8 mouse cellular contexts compared by ENCODE assay signal in genomic region chr12:4475251-4475993, GRCm38 (mm10). TPM values are rescaled to one million over a fixed set of nuclear protein-coding genes. Genes with fewer than 3 reads are reported as not detected.
A peak's percentile ranks its signal among the peaks of the same experiment; 100 is the strongest.
DNase-seq lines count a peak whose midpoint lies in the region; ATAC-seq and TF ChIP-seq lines count a peak whose summit lies in the region.

No protein-coding gene starts in this region.

- peak overlapping the region; percentile 83 for H3K4me3 ChIP-seq in heart, embryonic 12.5 days
- peak overlapping the region; percentile 97; the same call in 1 of the 2 replicates for H3K4me3 ChIP-seq in G1E (ENCODE audit: low read depth, low read length)
- peak overlapping the region; percentile 91 for H3K4me3 ChIP-seq in forebrain, embryonic 16.5 days (replicated peaks; ENCODE audit: low read length)
- peak overlapping the region; percentile 70 for H3K4me3 ChIP-seq in liver, postnatal 0 days (ENCODE audit: low read depth, low read length)

- peak overlapping the region; percentile 73 for H3K4me2 ChIP-seq in heart, embryonic 12.5 days
- H3K4me2 ChIP-seq in forebrain, embryonic 16.5 days (ENCODE audit: low read length) = peak overlapping the region; percentile 95
- peak overlapping the region; percentile 92 for H3K4me2 ChIP-seq in liver, postnatal 0 days (ENCODE audit: low read depth, low read length)

- peaks cover 22% of the 10 kb centered on the region for H3K4me1 ChIP-seq in heart, embryonic 12.5 days (replicated peaks)
- H3K4me1 ChIP-seq in G1E (ENCODE audit: insufficient read depth, low read depth, low read length) = peaks cover 30% of the 10 kb centered on the region
- H3K4me1 ChIP-seq in forebrain, embryonic 16.5 days (replicated peaks; ENCODE audit: control insufficient read depth, insufficient read depth, low read length) = peaks cover 30% of the 10 kb centered on the region
- peaks cover 14% of the 10 kb centered on the region for H3K4me1 ChIP-seq in liver, postnatal 0 days (ENCODE audit: insufficient read depth)

- H3K9ac ChIP-seq in heart, embryonic 12.5 days = peak overlapping the region; percentile 89
- H3K9ac ChIP-seq in forebrain, embryonic 16.5 days (replicated peaks; ENCODE audit: low read depth, low read length) = peak overlapping the region; percentile 98
- H3K9ac ChIP-seq in liver, postnatal 0 days (replicated peaks) = peak overlapping the region; percentile 97; the same call in 1 of the 2 replicates

- no peaks in the 10 kb centered on the region for H3K9me3 ChIP-seq in heart, embryonic 12.5 days (replicated peaks)
- H3K9me3 ChIP-seq in G1E (replicated peaks) = no peaks in the 10 kb centered on the region
- H3K9me3 ChIP-seq in forebrain, embryonic 16.5 days (ENCODE audit: control insufficient read depth, low read length) = no peaks in the 10 kb centered on the region
- H3K9me3 ChIP-seq in liver, postnatal 0 days (ENCODE audit: low read length) = no peaks in the 10 kb centered on the region

- no peaks in the 10 kb centered on the region for H3K36me3 ChIP-seq in heart, embryonic 12.5 days
- peaks cover 5% of the 10 kb centered on the region for H3K36me3 ChIP-seq in G1E (replicated peaks)
- no peaks in the 10 kb centered on the region for H3K36me3 ChIP-seq in forebrain, embryonic 16.5 days (ENCODE audit: control insufficient read depth, insufficient read depth)
- H3K36me3 ChIP-seq in liver, postnatal 0 days (replicated peaks; ENCODE audit: insufficient read depth, low read length) = no peaks in the 10 kb centered on the region

- WGBS in heart, embryonic 12.5 days = 14% methylated on average over 18 of the region's 18 CpGs
- WGBS in forebrain, embryonic 16.5 days = 6% methylated on average over 18 of the region's 18 CpGs
- 21% methylated on average over 18 of the region's 18 CpGs for WGBS in liver, postnatal 0 days (ENCODE audit: insufficient replicate concordance)

- no peak for DNase-seq in heart, postnatal 4 days
- no peak for DNase-seq in G1E (ENCODE audit: low spot score)
- no peak for DNase-seq in liver, postnatal 0 days
- DNase-seq in right cerebral cortex, postnatal 25 days = no peak
- no peak for DNase-seq in kidney, adult 8-10 months
- DNase-seq in yolk sac, embryonic 10.5 days (ENCODE audit: low spot score) = no peak

- TF ChIP-seq CTCF in G1E (IDR thresholded peaks at IDR 0.05; ENCODE audit: low read depth, low read length) = no peak
- no peak for TF ChIP-seq CTCF in liver, postnatal 0 days (IDR thresholded peaks at IDR 0.05; ENCODE audit: low read depth)

- 0 out of 2 replicates have a peak, but pooled peaks cover 8% of the 10 kb centered on the region for H3K27me3 ChIP-seq in heart, embryonic 12.5 days (replicated peaks)
- H3K27me3 ChIP-seq in G1E (ENCODE audit: insufficient read depth, low read length) = peaks cover 12% of the 10 kb centered on the region
- H3K27me3 ChIP-seq in forebrain, embryonic 16.5 days (replicated peaks; ENCODE audit: control insufficient read depth, insufficient read depth, low read length) = no peaks in the 10 kb centered on the region
- H3K27me3 ChIP-seq in liver, postnatal 0 days (ENCODE audit: insufficient read depth, low read length) = peaks cover 15% of the 10 kb centered on the region; the same call in 1 of the 2 replicates

- TF ChIP-seq EP300 in liver, postnatal 0 days (IDR thresholded peaks at IDR 0.05; ENCODE audit: low read depth) = no peak

- no peak for ATAC-seq in heart, embryonic 12.5 days (ENCODE audit: insufficient number of reproducible peaks, low FRiP score)
- ATAC-seq in G1E (ENCODE audit: extremely low read depth, insufficient number of reproducible peaks, low FRiP score, poor library complexity, severe bottlenecking) = no peak
- no peak for ATAC-seq in forebrain, embryonic 16.5 days
- ATAC-seq in liver, postnatal 0 days = no peak

- H3K27ac ChIP-seq in heart, embryonic 12.5 days (ENCODE audit: poor library complexity, severe bottlenecking) = no peak overlapping the region
- H3K27ac ChIP-seq in forebrain, embryonic 16.5 days (ENCODE audit: low read length) = no peak overlapping the region
- no peak overlapping the region for H3K27ac ChIP-seq in liver, postnatal 0 days (ENCODE audit: low read depth)

RNA-seq across cellular contexts. Expression of gene Ncoa1, which starts 1.6 kb away (rescaled TPM):
- polyA plus RNA-seq in heart, embryonic 12.5 days (2016; fragmentation: Nextera tagmentation; extraction: Ambion mirVana) = 8.3 and 8.7 TPM in 2 replicates
- total RNA-seq in heart, postnatal 4 days (2021) = 10 to 100 TPM; 39.1 to 40.7 TPM
- 55.7 and 58.4 TPM in 2 replicates for total RNA-seq in G1E (2014; fragmentation: Nextera tagmentation)
- total RNA-seq in G1E (2017) = 12.3 and 12.6 TPM in 2 replicates
- 3.5 and 4.1 TPM in 2 replicates for polyA plus RNA-seq in G1E (2012)
- polyA plus RNA-seq in forebrain, embryonic 16.5 days (2015; fragmentation: Nextera tagmentation; extraction: Ambion mirVana) = 16.4 and 21.0 TPM in 2 replicates
- polyA plus RNA-seq in liver, postnatal 0 days (2015; fragmentation: Nextera tagmentation; extraction: Ambion mirVana) = 2.2 and 2.5 TPM in 2 replicates
